Mouse (Mus musculus): ENCODE measurements at regions not wholly inside any gene's neighbourhood (a gene's known extent, or its start where the extent isn't known, plus 50 kb on each side); places are given as distances from the start of the nearest gene placed in this dataset.

DNA sequence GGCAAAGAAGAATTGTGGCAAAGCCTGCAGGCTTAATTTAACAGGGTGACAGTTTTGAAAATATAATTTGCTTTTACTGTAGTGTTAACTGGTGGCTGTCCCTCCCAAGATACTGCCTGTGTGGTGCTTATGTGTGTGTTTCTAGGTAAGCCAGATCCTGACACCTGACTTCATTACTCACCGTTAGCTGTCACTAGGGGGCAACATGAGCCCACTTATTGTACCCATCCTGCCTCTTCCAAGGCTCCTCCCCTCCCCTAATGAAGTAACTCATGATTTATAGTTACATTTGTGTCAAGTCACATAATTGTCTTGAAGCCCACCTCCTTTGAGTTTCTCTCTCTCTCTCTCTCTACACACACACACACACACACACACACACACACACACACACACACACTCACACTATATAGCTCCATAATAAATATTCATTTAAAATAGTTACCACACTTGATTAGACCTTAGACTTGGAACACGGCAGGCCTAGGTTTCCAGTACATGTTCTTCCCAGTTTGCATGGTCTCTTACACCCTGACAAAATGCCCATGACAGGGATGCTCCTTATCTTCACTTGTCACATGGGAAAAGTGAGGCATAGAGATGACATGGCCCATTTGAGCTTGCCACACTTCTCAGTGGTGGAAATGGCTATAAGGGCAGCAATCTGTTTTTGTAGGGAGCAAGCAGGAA lies 328.6 kb upstream of the Sphkap start:
- DNase-seq (ENCODE audit: low read depth, low spot score) = no peak
- 40% methylated on average over 2 of the region's 2 CpGs for WGBS

DNA sequence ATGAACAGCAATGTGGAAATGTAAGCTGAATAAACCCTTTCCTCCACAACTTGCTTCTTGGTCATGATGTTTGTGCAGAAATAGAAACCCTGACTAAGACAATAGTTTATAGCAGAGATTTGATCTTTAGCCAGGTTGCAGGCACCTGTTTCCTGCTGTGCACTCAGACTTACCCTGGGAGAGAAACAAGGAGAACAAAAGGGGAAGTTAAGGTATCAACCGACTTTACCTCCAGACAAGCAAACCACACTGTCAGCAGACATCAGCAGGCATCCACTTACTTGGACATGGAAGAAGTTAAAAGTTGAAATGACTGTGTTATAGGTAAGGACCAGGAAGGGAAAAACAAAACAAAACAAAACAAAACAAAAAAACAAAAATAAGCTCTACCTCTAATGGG lies 323.7 kb upstream of the Sphkap start:
- DNase-seq (ENCODE audit: low read depth, low spot score) = no peak
- 69% methylated on average over 1 of the region's 1 CpGs for WGBS

DNA sequence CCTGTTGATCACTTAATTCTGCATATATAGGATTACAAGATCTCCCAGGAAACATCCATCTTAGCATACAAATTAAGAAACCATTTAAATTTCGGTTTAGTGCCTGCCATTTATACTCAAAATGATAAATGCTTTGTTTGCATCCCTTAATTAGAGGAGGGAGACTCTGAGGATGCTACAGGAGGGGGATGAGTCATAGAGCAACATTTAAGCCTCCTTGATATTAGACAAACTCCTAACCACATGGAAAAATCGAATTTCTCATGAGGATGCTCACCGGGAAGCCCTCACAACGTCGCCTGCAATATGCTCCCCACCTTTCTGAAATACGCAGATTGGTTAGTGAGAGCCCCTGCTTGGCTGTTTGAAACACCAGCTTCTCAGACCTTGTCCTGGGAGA lies 320.8 kb upstream of the Sphkap start:
- WGBS = 67% methylated on average over 6 of the region's 6 CpGs
- no peak for DNase-seq (ENCODE audit: low read depth, low spot score)

DNA sequence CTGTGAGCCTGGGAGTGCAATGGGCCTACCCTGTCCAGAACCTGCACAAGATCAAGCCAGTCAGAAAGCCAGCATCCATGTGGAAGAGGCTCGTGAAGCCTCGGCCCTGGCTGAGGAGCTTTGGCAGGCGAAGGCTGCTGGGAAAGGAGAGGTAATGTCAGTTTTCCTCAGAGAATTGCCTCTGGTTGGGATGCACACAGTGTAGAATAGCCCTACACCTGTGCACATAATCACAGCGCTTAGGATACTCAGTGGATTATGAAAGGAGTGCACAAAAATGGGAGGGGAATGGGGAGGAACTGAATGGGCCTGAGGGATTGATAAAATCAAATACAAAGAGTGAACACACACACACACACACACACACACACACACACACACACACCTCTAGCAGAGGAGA lies 319.9 kb upstream of the Sphkap start:
- WGBS = 91% methylated on average over 4 of the region's 4 CpGs
- DNase-seq (ENCODE audit: low read depth, low spot score) = no peak

DNA sequence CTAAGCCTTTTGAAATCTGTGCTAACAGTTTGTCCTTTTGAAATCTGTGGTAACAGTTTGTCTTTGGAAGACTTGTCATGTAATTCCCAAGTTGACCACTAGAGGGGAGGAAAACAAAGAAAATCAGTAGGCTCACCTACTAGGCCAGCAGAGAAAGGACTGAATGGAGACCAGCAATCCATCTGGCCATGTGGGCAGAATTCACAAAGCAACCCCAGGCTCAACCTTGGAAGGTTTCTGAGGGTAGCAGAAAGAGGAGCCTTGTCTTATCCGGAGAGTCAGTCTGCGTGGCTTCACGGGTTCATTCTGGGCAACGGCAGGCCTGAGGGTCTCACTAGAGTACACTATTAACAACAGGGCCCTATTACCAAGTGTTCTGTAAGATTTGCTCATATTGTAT lies 319.2 kb upstream of the Sphkap start:
- peak; percentile 11 for DNase-seq (ENCODE audit: low read depth, low spot score)
- WGBS = 87% methylated on average over 4 of the region's 4 CpGs

DNA sequence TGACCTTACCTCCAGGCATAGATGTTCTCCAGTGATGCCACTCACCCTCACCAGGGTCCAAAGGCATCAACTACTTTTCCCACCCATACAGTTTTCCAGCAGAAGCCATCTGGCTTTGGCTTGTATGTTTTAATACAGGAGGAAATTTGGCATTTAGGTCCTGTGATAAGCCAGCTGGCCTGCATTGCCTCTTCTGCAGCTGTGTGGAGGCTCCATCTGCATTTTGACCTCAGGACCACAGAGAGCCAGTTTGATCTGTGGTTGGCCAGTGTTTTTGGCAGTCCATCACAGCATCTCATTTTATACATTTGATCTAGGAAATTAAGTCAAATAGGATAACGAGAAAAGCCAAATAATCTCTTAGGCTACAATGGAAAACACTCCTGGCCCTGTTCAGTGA lies 315.1 kb upstream of the Sphkap start:
- 66% methylated on average over 1 of the region's 1 CpGs for WGBS
- DNase-seq (ENCODE audit: low read depth, low spot score) = no peak

DNA sequence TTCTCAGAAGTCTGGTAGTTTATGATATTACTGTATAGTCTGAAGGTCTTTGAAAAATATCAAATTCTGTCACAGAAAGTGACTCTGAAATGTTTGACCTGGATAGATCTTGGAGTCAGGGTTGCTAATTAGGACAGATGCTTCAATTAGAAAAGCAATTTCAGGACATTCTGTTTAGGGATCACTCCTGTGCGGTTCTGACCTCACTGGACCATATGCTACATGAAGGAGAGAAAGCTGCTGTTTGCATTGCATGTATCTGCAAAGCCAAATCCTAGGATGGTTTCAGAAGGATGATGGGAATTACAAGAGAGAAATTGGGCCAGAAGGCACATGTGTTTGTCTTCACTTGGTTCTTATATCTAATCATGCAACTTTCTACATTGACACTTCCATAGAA lies 312.2 kb upstream of the Sphkap start:
- 87% methylated on average over 1 of the region's 1 CpGs for WGBS
- DNase-seq (ENCODE audit: low read depth, low spot score) = no peak

DNA sequence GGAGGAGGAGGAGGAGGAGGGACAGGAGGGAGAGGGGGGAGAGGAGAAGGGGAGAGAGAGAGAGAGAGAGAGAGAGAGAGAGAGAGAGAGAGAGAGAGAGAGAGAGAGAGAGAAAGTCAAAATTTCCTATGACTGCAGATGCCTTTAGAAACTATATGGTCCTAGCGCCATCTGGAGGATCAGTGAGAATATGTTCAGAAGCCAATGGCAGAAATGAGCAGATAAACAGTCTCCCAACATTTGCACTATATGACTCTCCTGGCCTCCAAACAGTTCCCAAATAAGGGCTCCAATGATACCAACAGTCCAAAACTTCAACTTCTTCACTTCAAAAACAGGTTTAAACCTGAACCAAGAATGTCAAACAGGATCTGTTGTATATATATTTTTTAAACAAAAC lies 309.1 kb upstream of the Sphkap start:
- no peak for DNase-seq (ENCODE audit: low read depth, low spot score)
- WGBS = 0% methylated on average over 1 of the region's 1 CpGs

DNA sequence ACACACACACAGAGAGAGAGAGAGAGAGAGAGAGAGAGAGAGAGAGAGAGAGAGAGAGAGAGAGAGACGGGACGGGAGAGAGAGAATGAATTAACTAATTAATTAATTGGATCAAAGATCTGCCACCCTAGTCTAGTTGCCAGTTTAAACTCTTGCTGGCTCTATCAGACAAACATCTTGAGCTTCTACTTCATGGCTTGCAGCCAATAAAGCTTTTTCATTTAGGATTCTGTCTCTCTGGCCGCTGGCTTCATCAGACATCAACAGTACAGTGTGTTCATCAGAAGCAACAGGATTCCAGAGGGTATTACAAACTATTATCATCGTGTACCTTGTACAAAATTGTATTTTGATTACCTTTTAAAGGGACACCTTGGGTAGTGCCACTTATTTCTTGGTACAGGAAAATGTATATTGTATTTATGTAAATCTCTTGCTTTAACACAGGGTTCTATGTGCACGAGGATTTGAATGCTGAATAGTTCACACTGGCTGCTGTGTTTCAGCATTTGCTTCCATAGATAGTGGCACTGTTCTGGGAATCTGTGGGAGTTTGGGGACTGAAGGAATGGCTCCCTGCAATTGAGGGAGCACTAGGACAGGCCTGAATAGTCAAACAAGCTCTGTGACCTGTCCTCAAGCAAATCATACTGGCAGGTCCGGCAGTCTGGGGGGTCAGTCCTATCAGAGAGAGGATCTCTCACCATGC lies 293.9 kb upstream of the Sphkap start:
- DNase-seq (ENCODE audit: low read depth, low spot score) = no peak
- 70% methylated on average over 6 of the region's 6 CpGs for WGBS

DNA sequence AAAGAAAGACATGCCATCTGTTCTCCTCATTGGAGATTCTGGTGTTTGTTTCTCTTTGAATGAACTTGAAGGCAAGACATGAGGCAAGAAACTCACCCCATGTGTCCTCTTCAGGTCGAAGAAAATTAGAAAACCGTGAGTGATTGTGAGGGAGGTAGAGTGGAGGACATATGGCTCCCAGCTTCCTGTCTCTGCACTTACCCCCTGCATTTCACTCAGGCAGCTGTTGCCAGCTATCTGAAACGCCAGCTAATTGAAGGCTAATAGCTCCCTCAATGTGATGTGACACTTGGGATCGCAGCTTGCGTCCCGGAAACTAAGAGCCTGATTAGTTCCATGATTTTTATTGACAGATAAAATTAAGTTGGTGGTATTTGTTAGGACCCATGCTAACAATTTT lies 289.4 kb upstream of the Sphkap start:
- DNase-seq (ENCODE audit: low read depth, low spot score) = no peak
- 58% methylated on average over 6 of the region's 6 CpGs for WGBS

DNA sequence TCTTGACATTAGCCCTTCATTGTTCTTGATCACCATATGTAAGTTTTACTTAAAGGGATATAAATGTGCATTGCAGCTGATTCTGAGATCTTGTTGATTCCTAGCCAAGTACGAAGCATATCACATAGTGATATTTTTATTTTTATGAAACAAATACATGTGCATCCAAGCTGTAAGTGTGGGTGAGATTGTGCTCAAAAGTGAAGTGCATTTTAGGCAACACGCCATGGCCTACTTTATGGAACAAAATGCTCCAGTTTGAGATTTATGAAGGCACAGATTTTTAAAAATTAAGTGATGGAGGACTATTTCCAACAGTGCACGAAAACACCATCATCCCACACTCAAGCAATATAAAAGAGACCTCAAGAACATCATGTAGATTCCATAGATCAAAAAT lies 277.2 kb upstream of the Sphkap start:
- DNase-seq (ENCODE audit: low read depth, low spot score) = no peak
- WGBS = 68% methylated on average over 3 of the region's 3 CpGs

DNA sequence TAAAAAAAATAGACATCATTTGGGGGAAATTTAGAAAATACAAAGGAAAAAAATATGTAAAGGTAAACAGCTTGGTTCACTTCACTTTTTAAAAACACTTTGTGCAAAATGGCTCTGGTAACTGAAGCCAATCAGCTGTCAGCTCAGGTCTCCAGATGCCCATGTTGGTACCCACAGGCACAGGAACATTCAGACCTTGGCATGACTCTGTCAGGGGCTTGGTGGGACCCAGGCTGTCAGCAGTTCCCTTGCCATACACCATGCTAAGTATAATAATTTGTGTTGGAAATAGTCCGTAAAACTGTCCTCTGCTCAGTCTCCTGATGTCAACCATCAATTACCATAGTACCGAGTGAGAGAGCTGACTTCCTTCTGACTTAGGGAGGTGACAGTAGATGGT lies 257.3 kb upstream of the Sphkap start:
- WGBS = 79% methylated on average over 2 of the region's 2 CpGs
- no peak for DNase-seq (ENCODE audit: low read depth, low spot score)

DNA sequence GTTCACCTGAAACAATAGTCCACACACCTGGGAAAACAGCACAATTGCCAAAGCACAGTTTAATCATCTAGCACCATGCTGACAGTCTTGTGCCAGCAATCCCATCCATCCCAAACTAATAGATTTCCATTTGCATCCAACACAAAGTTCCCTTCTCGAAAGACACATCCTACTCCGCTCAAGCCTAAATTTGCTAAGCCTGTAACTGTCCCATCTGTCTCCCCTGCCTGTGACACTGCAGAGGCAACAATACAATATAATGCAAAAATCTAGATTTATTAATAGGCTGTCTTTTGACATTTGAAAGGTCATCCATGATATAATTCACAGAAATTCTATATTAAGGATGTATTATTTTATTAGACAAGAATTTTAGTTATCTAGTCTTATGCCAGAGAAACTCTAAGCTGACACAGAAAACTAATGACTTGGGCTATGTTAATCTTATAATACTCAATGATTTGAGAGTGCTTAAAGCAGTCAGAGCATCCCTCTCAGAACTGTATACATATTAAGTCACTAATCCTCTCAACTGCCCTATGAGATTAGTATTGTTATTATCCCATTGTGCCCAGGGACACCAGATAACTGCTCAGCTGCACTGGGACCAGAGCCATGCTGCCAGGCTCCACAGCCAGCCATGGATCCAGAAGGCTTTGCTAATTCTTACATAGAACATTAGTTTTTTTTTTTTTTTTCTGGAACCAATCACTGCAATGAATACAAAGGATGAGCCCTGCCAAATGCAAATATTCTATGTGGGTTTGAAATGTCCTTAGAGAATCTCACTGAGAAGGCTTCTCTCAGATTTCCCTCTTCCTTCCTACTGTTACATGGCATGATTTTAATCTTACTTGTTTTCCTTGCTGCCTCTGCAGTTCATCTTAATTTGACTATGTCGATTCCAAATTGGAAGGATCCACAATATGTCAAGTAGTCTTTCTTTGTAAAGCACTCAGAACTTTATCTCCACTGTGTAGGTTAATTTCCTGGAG lies 254.1 kb upstream of the Sphkap start:
- no peak for DNase-seq (ENCODE audit: low read depth, low spot score)
- WGBS = 81% methylated on average over 3 of the region's 3 CpGs

DNA sequence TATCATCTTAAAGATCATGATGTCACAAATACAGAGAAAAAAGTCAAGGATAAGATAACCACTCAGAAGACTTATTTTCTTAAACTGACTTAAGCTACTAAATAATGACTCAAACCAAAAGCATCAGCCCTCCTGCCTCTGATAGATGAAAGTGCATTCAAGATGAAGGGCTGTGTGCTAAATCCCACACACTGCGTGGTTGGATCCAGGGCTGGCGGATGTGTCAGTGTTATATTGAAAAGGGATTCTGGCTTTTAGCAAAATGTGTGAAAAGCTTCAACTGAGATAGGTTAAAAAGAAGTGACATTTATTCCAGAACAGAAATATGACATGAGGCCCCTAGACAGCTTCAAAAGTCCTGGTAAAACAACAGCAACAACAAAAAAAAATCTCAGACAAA lies 245.7 kb upstream of the Sphkap start:
- DNase-seq (ENCODE audit: low read depth, low spot score) = no peak
- WGBS = 88% methylated on average over 2 of the region's 2 CpGs

DNA sequence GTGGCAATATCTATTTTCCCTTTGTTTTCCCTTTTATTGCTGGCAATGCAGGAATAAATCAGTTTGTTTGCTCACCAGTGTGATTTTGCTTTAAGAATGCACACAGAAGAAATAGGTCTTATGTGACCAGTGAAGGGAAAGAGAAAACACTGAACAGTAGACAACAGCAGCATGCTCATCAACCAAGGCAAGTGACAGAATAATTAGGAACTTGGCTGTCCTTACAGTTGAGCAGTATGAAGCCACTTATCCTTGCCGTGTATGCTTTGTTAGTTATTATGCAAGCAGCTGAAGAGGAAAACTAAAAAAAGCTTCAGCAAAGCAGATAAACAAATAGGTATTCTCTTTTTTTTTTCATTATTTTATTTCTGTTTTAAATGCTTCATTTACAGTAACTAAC lies 237.6 kb upstream of the Sphkap start:
- WGBS = 67% methylated on average over 1 of the region's 1 CpGs
- DNase-seq (ENCODE audit: low read depth, low spot score) = no peak

DNA sequence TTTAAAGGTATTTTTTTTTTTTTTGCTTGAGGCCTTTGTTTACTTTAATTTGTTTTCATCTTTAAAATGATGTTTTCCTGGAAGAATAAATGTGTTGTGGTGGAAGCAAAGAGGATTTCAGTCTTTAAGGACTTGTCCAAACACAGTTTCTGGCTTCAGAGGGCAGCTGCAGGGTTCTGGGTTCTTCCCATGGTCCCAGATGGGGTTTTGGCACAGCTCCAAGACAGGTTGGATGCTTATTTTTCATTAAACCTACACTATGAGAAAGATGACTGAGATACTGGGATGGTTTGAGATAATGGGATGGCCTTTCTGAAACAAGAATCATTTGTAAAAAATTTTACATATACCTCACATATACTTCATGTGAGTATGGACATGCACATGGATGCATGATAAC lies 234.7 kb upstream of the Sphkap start:
- no peak for DNase-seq (ENCODE audit: low read depth, low spot score)

DNA sequence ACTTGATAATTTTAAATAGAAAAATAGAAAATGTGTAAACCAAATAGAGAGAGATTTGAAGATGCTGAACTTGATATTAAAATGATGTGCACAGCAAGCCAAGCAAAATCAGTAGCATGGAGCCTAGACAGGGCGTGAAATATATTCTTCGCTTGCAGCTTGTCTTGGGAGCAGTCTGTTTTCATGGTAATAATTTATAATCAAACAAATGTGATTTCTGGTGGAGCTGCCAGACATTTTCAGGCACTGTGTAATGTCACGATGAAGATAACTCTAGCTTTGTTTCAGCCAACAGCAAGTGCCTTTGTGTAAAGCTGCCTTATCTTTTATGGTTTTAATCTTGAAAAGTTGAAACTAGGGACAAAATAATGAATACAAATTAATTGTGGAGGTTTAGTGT lies 228.1 kb upstream of the Sphkap start:
- WGBS = 69% methylated on average over 3 of the region's 3 CpGs
- DNase-seq (ENCODE audit: low read depth, low spot score) = no peak

DNA sequence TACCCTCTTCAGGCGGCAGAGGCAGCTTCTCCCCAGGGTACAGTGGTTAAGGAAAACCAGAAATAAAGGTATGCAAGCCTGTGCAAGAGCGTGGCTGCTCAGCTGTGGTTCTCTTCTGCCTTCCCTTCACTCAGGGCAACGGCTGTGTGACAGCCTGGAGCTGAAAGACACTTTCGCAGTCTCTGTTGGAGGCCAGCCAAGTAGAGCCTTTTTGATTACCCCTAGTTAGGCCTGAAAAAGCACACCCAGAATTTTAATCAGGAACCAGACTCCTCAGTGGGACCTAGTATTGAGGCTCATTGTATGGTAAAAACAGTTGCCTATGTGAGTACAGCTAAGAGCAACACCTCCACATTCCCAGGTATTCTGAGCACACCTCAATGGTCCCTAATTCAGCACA lies 223.8 kb upstream of the Sphkap start:
- no peak for DNase-seq (ENCODE audit: low read depth, low spot score)
- 55% methylated on average over 4 of the region's 4 CpGs for WGBS

DNA sequence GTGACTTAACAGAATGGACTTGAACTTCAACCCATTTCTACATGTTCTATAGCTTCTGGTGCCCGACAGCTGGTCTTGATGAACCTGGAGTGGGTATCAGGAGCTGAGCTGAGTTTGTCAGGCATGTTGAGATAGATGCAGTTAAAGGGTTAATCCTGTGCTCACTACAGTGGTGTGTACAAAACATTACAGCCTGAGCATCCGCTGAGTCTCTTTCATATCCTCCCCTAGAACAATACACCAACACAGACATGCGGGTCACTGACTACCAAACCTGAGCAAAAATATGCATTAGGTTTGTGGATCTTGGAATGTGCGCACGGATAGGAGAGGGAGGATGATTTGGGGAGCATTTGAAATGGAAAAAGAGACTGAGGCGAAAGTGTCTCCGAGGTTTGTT lies 223.4 kb upstream of the Sphkap start:
- WGBS = 78% methylated on average over 7 of the region's 7 CpGs
- DNase-seq (ENCODE audit: low read depth, low spot score) = no peak

DNA sequence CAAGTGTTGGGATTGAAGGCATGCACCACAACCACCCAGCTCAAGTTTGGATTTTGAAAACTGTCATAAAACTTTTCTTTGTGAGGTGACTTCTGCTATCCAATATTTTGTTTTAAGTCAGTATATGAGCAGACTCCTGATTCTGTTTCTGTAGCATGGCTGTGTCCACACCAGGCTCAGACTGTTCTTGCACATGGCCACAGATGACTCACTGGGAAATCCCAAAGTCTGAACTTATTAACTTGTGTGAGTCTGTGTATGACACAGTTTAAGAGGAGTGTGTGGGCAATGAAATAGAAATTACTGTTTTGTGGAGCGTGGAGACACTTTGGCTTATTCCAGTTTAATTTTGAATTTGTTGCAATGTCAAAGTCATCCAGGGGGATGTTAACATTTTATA lies 179.3 kb upstream of the Sphkap start:
- 77% methylated on average over 1 of the region's 1 CpGs for WGBS

DNA sequence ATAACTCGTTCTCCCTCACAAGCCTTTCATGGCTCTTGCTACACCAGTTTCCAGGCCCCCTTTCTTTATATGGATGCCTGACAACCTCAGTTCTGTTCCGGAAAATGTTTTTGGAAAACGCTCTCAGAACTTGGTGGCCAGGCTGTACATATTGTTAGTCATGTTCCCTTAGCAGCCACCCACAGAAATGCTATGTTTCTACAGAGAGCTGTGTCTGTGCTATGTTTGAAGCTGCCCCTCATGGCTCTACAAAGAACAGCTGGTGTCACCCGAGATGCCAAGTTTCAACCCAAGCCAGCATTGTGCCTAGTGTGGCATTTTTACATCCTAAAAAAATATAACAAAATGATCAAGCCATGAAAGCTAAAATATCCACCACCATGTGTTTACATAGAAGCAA lies 175.0 kb upstream of the Sphkap start:
- WGBS = 81% methylated on average over 4 of the region's 4 CpGs
- DNase-seq (ENCODE audit: low read depth, low spot score) = no peak

More for the DNA sequence above, 179.3 kb upstream of the Sphkap start:
- no peak for DNase-seq (ENCODE audit: low read depth, low spot score)
